Mouse (Mus musculus) megakaryocyte, embryonic 14.5 days (primary cell): ENCODE measurements around the gene Abhd10.

Experiments
- FLI1 ChIP-seq: IDR thresholded peaks from 2 replicates; pipeline ENCODE4 v1.6.1; 2012; ENCODE audit warnings: low read length, inconsistent platforms, mixed read lengths
- GATA1 ChIP-seq: IDR thresholded peaks from 3 replicates; pipeline ENCODE4 v1.6.1; 2012; ENCODE audit warnings: mixed read lengths, low read length, inconsistent platforms, borderline replicate concordance

DNA sequence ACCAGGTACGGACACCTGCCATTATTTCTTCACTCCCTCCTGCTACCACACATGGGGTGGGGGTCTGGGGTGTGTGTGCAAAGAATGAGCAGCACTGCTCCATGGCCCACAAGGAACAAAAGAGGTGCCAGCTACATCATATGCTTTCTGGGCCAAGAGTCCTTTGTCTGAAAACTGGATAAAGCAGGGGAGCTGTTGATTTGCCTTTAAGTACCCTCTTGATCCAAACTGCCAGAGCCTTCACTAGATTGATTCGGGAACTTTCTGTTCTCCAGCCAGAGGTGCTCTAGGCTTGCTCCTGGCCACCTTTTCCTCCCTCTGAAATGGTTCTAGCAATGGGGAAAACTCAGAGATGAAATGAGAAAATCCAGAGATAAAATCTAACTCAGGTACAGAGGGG, 46.6 kb upstream of the Abhd10 start:
- no peak for TF ChIP-seq GATA1
- TF ChIP-seq FLI1: no peak
